Mouse (Mus musculus) liver, postnatal 0 days (tissue): Measurements from ENCODE around the gene Acad12.

Source experiments
- CTCF ChIP-seq: sonication (generic); IDR thresholded peaks from 2 replicates; pipeline ENCODE4 v1.5.1; 2016; ENCODE audit warnings: antibody characterized with exemption, low read depth
- EP300 ChIP-seq: IDR thresholded peaks from 2 replicates; pipeline ENCODE4 v1.6.1; 2016; ENCODE audit warnings: antibody characterized with exemption, low read depth, mild to moderate bottlenecking

DNA sequence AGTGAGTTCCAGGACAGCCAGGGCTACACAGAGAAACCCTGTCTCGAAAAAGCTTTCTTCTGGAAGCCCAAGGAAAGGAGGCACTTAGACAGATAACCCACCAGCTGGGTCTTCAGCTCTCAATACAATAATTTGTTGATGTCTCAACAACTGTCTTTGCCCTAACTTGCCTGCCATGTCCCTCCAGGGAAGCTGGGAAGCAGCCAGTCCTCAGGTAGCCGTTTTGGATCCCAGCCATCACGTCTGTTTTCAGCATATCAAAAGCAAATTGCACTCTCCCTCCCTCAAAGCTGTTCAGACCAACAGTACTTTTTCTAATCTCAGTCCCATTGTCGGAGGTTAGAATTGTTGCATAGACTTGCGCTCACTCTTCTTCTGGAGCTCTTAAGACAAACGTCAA is 45.3 kb upstream of the Acad12 start:
- no peak for TF ChIP-seq CTCF
- TF ChIP-seq EP300, result no peak
